Mouse (Mus musculus): ENCODE measurements around the gene Kidins220. TPM values are rescaled to one million over a fixed set of nuclear protein-coding genes. Genes with fewer than 3 reads are reported as not detected.

Gene Kidins220
- polyA plus RNA-seq, 1 experiment from 2014 or later, result 143 TPM

DNA sequence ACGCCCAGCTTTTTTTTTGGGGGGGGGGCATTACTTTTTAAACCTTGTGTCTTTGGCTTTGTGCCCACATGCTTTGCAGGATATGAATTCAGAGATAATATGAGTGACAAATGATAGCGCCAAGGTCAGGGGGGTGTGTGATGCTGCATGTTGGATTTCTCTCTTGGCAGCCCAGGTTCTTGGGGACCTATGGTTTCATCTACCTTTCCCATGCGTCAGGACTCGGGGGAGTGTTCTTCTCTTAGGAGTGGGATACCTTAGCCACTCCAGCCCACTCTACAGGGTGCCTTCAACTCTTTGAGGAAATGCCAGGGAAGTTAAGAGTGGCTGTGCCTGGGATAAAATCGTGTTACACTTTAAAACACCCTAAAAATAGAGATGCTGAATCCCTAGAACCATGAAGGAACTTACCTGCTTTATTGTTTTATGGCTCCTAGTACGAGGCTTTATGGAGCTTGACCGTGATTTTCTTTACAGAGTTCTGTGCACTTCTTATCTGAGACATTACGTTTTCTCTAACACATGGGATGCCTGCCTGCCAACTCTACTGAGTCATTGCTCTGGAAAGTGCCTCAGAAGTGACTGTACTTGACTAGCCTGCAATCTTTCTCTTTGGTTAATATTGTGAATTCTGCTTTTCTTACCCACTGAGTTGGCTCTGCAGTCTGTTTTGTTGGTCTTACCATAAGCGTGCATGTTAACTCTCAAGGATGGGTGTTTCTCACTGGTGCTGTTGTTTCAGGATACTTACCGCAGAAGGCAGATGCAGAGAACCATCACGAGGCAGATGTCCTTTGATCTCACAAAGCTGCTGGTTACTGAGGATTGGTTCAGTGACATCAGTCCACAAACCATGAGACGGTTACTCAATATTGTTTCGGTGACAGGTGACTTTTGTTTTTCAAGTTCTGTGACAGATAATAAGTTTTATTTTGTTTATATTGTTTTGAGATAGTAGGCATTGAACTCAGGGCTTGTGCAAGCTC, 38.1 kb downstream of the Kidins220 start:
- Histone ChIP-seq H3K9ac (replicated peaks) (no peak overlapping the region), H3K36me3 (peaks cover 90% of the 10 kb centered on the region), H3K4me3 (no peak overlapping the region), H3K27ac (replicated peaks) (no peak overlapping the region), H3K4me2 (replicated peaks) (no peak overlapping the region), H3K9me3 (no peaks in the 10 kb centered on the region), H3K27me3 (no peaks in the 10 kb centered on the region), H3K4me1 (no peaks in the 10 kb centered on the region)
- no peak for ATAC-seq (replicated peaks)
- whole genome bisulfite sequencing, result 89% methylated on average over 13 of the region's 13 CpGs

DNA sequence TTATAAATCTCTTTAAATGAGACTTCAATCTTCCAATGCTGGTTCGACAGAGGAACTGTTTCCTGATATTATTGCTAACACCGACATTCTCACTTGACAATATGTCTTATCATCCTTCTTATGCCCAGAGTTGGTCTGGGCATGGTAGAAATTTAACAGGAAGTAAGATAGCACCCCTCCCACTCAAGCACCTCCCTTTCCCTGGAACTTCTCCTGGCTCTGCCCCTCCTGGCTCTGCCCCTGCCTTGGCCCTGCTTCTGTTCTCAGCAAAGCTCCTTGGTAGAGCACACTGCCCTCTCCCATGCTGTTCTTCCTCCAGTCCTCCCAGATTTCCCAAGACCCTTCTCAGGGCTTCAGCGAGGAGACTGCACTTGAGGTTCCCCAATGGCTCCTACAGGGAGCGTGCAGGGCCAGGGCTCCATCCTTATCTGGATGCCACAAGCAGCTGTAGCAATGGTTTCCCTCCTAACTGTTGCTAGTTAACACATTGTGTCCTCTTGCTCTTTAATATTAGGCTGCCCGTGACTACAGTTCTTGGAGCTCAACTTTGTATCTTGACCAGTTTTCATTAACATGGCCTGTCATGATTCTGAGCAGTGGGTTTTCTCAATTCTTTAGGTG, 39.7 kb downstream of the Kidins220 start:
- H3K27me3 ChIP-seq, result no peaks in the 10 kb centered on the region
- H3K4me2 ChIP-seq (replicated peaks), result no peak overlapping the region
- no peaks in the 10 kb centered on the region for H3K9me3 ChIP-seq
- H3K36me3 ChIP-seq, result peaks cover 91% of the 10 kb centered on the region
- H3K27ac ChIP-seq (replicated peaks), result no peak overlapping the region
- ATAC-seq (replicated peaks), result no peak
- H3K9ac ChIP-seq (replicated peaks), result no peak overlapping the region
- no peaks in the 10 kb centered on the region for H3K4me1 ChIP-seq
- no peak overlapping the region for H3K4me3 ChIP-seq
- WGBS, result 91% methylated on average over 5 of the region's 5 CpGs

DNA sequence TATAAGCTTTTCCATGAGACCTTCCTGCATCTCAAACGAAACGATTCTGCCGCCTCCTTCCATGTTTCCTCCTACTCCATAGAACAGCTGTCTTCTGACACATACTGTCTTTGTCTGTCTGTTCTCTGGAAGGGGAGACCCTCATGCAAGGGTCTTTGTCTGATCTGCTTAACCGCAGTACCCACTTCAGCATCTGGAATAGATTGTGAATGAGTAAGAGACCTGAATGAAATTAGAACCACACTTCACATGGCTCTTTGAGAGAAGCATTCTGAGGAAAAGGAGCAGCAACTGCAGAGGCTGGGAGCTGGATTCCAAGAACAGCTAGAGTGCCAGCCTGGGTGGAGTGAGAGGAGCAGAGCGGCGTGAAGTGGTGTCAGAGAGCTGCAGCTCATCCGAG, 40.2 kb downstream of the Kidins220 start:
- no peak overlapping the region for H3K4me2 ChIP-seq (replicated peaks)
- H3K36me3 ChIP-seq, result peaks cover 91% of the 10 kb centered on the region
- H3K9me3 ChIP-seq, result no peaks in the 10 kb centered on the region
- no peaks in the 10 kb centered on the region for H3K4me1 ChIP-seq
- no peak for ATAC-seq (replicated peaks)
- no peak overlapping the region for H3K4me3 ChIP-seq
- no peak overlapping the region for H3K27ac ChIP-seq (replicated peaks)
- no peak overlapping the region for H3K9ac ChIP-seq (replicated peaks)
- H3K27me3 ChIP-seq, result no peaks in the 10 kb centered on the region
- WGBS, result 92% methylated on average over 7 of the region's 7 CpGs

DNA sequence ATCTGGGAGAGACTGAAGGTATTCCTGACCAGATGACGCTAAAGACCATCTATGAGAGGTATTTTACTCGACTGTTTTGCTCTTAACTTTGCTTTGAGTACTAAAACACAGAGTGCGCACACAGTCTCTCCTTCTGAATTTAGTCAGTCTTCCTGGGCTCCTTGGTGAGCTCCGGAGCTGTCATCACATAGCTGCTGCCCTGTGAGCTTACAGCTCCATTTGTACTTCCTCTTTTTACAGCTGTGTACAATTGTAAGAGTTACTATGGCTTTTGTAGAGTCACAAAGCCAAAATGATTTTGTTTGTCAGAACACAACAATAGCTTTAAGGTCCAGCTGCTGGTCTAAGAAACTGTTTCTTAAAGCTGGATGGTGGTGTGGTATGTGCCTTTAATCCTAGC, 42.3 kb downstream of the Kidins220 start:
- no peaks in the 10 kb centered on the region for H3K27me3 ChIP-seq
- ATAC-seq (replicated peaks), result no peak
- peaks cover 82% of the 10 kb centered on the region for H3K36me3 ChIP-seq
- H3K9me3 ChIP-seq, result no peaks in the 10 kb centered on the region
- H3K9ac ChIP-seq (replicated peaks), result no peak overlapping the region
- WGBS, result 86% methylated on average over 4 of the region's 4 CpGs
- H3K27ac ChIP-seq (replicated peaks), result no peak overlapping the region
- H3K4me3 ChIP-seq, result no peak overlapping the region
- peaks cover 2% of the 10 kb centered on the region; the same call in 1 of the 2 replicates for H3K4me1 ChIP-seq
- no peak overlapping the region for H3K4me2 ChIP-seq (replicated peaks)

DNA sequence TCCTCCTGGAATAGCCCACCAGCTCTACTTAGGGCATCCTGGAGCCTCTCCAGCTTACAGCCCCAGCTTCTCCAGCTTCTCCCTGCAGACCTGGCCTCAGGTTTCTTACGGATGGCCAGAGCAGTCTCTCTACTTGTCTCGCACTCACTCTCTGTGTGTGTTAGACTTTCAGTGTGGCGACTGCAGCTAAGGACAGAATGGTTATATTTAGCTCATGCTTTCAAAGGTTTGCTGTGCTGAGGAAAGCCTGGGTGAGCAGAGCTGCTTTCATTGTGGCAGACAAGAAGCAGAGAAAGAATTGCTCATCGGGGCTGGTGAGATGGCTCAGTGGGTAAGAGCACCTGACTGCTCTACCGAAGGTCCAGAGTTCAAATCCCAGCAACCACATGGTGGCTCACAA, 46.3 kb downstream of the Kidins220 start:
- H3K4me1 ChIP-seq, result peaks cover 4% of the 10 kb centered on the region; the same call in 1 of the 2 replicates
- no peaks in the 10 kb centered on the region for H3K27me3 ChIP-seq
- H3K9ac ChIP-seq (replicated peaks), result no peak overlapping the region
- 84% methylated on average over 5 of the region's 5 CpGs for WGBS
- H3K27ac ChIP-seq (replicated peaks), result no peak overlapping the region
- H3K4me2 ChIP-seq (replicated peaks), result no peak overlapping the region
- no peak overlapping the region for H3K4me3 ChIP-seq
- peaks cover 52% of the 10 kb centered on the region for H3K36me3 ChIP-seq
- no peaks in the 10 kb centered on the region for H3K9me3 ChIP-seq
- no peak for ATAC-seq (replicated peaks)

DNA sequence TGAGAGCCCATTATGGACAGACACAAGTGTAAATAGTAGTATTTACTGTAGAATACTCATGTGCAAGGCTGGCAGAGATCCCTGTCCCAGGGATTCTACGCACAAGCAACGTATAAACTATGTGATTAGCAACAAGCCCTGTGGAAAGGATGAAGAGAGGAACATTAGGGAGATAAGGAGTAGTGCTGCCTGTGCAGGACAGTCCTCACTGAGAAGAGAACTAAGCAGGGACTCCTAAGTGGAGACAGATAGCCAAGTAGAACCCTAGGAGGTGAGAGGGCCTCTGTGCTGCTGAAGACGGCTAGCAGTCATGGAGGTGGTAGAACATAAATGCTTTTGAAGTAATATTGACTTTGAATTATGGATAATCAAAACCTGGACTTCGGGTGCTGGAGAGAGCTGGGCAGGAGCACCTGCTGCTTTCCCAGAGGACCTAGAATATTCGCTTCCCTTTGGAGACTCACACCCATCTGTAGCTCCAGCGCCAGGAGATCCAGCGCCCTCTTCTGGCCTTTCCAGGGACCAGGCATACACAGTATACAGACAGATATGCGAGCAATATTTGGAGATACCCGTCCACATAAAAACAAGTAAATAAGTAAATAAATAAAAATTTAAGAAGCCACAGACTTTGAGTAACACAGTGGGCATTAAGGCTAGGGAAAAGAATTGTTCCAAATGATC, 50.3 kb downstream of the Kidins220 start:
- H3K9me3 ChIP-seq, result no peaks in the 10 kb centered on the region
- no peaks in the 10 kb centered on the region for H3K27me3 ChIP-seq
- peaks cover 7% of the 10 kb centered on the region; the same call in 1 of the 2 replicates for H3K4me1 ChIP-seq
- peaks cover 28% of the 10 kb centered on the region for H3K36me3 ChIP-seq
- H3K4me3 ChIP-seq, result no peak overlapping the region
- WGBS, result 66% methylated on average over 9 of the region's 9 CpGs
- no peak overlapping the region for H3K4me2 ChIP-seq (replicated peaks)
- no peak overlapping the region for H3K27ac ChIP-seq (replicated peaks)
- H3K9ac ChIP-seq (replicated peaks), result no peak overlapping the region
- no peak for ATAC-seq (replicated peaks)

DNA sequence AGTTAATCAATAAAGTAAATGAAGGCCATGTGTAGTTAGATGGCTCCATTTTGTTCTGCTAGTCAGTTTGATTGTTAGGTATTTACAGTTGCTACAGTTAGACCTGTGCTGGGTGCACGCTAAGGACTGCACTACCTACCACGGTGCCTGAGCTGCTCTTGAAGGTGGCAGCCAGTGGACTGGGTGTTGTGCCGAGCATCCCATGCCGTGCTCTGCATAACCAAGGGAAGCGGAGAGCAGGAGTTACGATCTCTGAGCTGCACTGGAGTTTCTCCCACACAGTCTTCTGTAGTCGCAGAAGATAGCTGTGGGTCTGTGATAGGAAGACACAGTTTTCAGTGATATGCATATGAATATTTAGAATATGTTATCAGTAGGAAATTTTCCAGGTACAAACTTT, 51.6 kb downstream of the Kidins220 start:
- ATAC-seq (replicated peaks), result no peak
- Histone ChIP-seq H3K4me1 (peaks cover 7% of the 10 kb centered on the region; the same call in 1 of the 2 replicates), H3K27me3 (no peaks in the 10 kb centered on the region), H3K9ac (replicated peaks) (no peak overlapping the region), H3K27ac (replicated peaks) (no peak overlapping the region), H3K4me2 (replicated peaks) (no peak overlapping the region), H3K36me3 (peaks cover 32% of the 10 kb centered on the region), H3K9me3 (no peaks in the 10 kb centered on the region), H3K4me3 (no peak overlapping the region)
- 88% methylated on average over 7 of the region's 7 CpGs for WGBS

DNA sequence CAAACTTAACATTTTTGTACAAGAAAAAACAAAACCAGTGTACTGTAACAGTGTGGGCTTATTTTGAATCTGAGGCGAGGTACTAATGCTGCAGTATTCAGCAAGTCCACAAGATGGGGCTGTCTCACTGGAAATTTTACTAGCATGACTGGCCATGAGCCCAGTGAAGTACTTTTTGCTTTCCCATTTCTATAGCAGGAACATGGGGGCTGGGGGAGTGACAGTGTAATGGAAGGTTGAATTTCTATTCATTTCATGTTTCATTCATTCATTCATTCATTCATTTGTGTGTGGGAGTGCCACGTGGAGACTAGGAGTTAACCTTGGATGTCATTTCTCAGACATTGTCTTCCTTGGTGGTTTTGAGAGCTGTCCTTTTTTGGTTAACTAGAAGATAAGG, 52.7 kb downstream of the Kidins220 start:
- Histone ChIP-seq H3K9ac (replicated peaks) (no peak overlapping the region), H3K27me3 (no peaks in the 10 kb centered on the region), H3K4me1 (peaks cover 4% of the 10 kb centered on the region), H3K4me2 (replicated peaks) (no peak overlapping the region), H3K36me3 (peaks cover 39% of the 10 kb centered on the region), H3K27ac (replicated peaks) (no peak overlapping the region), H3K4me3 (no peak overlapping the region), H3K9me3 (no peaks in the 10 kb centered on the region)
- peak; percentile 44 for ATAC-seq (replicated peaks)
- WGBS, result 24% methylated on average over 2 of the region's 2 CpGs

DNA sequence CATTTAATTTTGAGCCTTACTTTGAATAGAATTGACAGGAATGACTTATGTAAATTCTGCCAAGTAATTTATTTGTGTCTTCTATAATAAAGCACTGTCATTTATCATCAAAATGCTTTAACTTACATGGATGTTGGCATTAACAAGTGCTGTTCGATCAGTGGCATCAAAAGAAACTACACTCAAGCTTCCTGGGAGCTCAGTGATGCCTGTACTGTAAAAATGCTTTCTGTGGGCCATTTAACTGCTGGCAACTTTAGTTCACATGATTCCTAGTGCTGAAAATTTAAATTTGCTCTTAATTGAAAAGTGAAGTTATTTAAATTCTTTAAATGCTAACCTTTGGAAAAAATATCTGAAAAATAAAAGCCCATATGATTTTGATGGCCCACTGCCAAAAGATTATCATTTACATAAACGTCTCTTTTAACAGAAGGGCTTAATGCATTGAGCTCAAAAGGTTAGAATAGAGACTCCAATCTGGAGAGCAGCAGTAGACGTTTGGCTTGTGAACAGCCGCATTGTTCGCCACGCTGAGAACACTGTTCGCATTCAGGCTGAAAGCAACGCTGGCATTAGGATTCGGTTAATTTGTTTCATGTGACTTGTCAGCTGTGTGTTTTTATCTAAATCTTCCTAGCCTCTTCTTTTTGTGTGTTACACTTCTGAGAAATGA, 59.1 kb downstream of the Kidins220 start:
- no peaks in the 10 kb centered on the region for H3K9me3 ChIP-seq
- H3K9ac ChIP-seq (replicated peaks), result no peak overlapping the region
- peaks cover 33% of the 10 kb centered on the region for H3K36me3 ChIP-seq
- peak overlapping the region; percentile 88 for H3K27ac ChIP-seq (replicated peaks)
- 3% methylated on average over 9 of the region's 9 CpGs for WGBS
- ATAC-seq (replicated peaks), result peak; percentile 89
- H3K27me3 ChIP-seq, result no peaks in the 10 kb centered on the region
- peaks cover 27% of the 10 kb centered on the region for H3K4me1 ChIP-seq
- H3K4me2 ChIP-seq (replicated peaks), result peak overlapping the region; percentile 24
- no peak overlapping the region for H3K4me3 ChIP-seq

DNA sequence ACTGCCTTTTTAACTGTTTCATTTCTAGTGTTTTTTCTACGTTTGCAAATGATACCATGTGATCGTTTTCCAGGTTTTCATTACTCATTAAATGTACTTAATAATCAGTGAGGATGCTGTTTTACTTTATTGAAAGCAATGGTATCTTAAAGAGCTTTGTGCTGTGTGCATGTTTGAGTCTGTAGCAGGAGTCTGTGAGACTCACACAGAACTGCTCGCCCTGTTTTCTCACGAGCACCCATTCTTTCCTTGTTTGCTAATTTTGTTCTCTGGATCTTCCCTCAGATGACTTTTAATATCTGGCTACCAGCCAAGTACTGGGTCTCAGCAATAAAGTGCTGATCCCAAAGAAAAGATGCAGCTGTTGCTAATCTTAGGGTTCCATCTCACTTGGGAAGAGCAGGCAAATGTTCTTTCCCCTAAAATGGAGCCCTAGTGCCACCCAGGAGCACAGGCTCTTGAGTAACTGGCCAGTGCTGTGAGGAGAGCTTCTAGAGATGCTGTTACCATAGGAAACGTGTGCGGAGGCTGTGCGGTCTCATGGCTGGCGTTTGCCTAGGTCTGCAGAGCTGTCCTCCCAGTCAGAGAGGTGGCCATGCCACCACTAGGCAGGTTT, 59.7 kb downstream of the Kidins220 start:
- Histone ChIP-seq H3K9me3 (no peaks in the 10 kb centered on the region), H3K9ac (replicated peaks) (no peak overlapping the region), H3K27ac (replicated peaks) (peak overlapping the region; percentile 88), H3K27me3 (no peaks in the 10 kb centered on the region), H3K4me1 (peaks cover 27% of the 10 kb centered on the region), H3K36me3 (peaks cover 34% of the 10 kb centered on the region), H3K4me3 (no peak overlapping the region), H3K4me2 (replicated peaks) (peak overlapping the region; percentile 24)
- ATAC-seq (replicated peaks), result peak; percentile 55
- 18% methylated on average over 8 of the region's 8 CpGs for WGBS

DNA sequence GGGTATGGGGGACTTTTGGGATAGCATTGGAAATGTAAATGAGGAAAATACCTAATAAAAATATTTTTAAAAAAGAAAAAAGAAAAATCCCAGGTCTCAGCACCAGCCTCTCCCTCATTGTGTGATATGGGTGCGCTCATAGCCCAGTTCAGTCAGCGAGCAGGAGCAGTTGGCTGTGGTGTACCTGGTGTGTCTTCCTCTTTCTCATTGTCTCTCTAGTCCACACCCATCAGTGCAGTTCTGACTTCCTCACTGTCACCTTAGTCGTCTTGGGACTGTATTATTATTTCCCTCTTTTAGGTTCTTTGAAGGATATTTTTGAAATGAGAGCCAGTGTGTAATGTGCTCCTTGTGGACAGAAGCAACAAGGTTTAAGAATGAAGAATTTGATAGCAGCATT, 61.3 kb downstream of the Kidins220 start:
- H3K4me3 ChIP-seq, result no peak overlapping the region
- peaks cover 34% of the 10 kb centered on the region for H3K36me3 ChIP-seq
- peaks cover 27% of the 10 kb centered on the region for H3K4me1 ChIP-seq
- H3K9ac ChIP-seq (replicated peaks), result no peak overlapping the region
- H3K9me3 ChIP-seq, result no peaks in the 10 kb centered on the region
- WGBS, result 93% methylated on average over 3 of the region's 3 CpGs
- H3K27ac ChIP-seq (replicated peaks), result no peak overlapping the region
- H3K4me2 ChIP-seq (replicated peaks), result no peak overlapping the region
- no peaks in the 10 kb centered on the region for H3K27me3 ChIP-seq
- no peak for ATAC-seq (replicated peaks)

Measured in forebrain, embryonic 15.5 days (tissue).